Mouse (Mus musculus) forebrain, embryonic 14.5 days (tissue): ENCODE data around the gene Gm19668. TPM values are rescaled to one million over a fixed set of nuclear protein-coding genes. Genes with fewer than 3 reads are reported as not detected.
"Not testable (repeated sequence)": the region's sequence is repeated elsewhere in the genome, so short reads cannot be mapped to it uniquely, and the experiment has no call there.

Source experiments
- ATAC-seq: fragments of 200-750 bp; cut with Nextera tagmentation; 2 replicates; pipeline ENCODE4 v1.8.0; 2017; ENCODE audit warnings: mild to moderate bottlenecking, moderate library complexity
- DNase-seq: peaks from one replicate; pipeline ENCODE4 v3.0.0-alpha.2; 2015; ENCODE audit warnings: low spot score
- H3K27ac ChIP-seq: fragments of 300-500 bp; sonication (generic); 2 replicates; pipeline ENCODE4 v1.5.1; 2014; ENCODE audit warnings: low read depth, mild to moderate bottlenecking, control low read depth, low read length, moderate library complexity
- H3K27me3 ChIP-seq: fragments of 300-500 bp; sonication (generic); replicated peaks from 2 replicates; pipeline ENCODE4 v1.6.1; 2014; ENCODE audit warnings: low read length, control low read depth, mixed read lengths; ENCODE audit not compliant: control insufficient read depth, insufficient read depth
- H3K36me3 ChIP-seq: fragments of 300-500 bp; sonication (generic); 2 replicates; pipeline ENCODE4 v1.6.1; 2014; ENCODE audit warnings: low read length, control low read depth; ENCODE audit not compliant: control insufficient read depth, insufficient read depth
- H3K4me1 ChIP-seq: fragments of 300-500 bp; sonication (generic); 2 replicates; pipeline ENCODE4 v1.6.1; 2014; ENCODE audit warnings: antibody characterized with exemption, low read length, control low read depth; ENCODE audit not compliant: control insufficient read depth, insufficient read depth
- H3K4me2 ChIP-seq: fragments of 300-500 bp; sonication (generic); 2 replicates; pipeline ENCODE4 v1.6.1; 2014; ENCODE audit warnings: mild to moderate bottlenecking, control low read depth, low read length
- H3K4me3 ChIP-seq: fragments of 300-500 bp; sonication (generic); 2 replicates; pipeline ENCODE4 v1.5.1; 2014; ENCODE audit warnings: low read depth, low read length, control low read depth
- H3K9ac ChIP-seq: fragments of 300-500 bp; sonication (generic); 2 replicates; pipeline ENCODE4 v1.6.1; 2014; ENCODE audit warnings: mild to moderate bottlenecking, low read length, control low read depth, moderate library complexity
- H3K9me3 ChIP-seq: fragments of 300-500 bp; sonication (generic); replicated peaks from 2 replicates; pipeline ENCODE4 v1.6.1; 2016; ENCODE audit warnings: low read length, control low read depth, mixed read lengths; ENCODE audit not compliant: control insufficient read depth
- WGBS: fragments of 180-500 bp; shearing (Covaris S2); extraction: QIAGEN DNeasy Blood & Tissue Kit; methylation state at CpG from one replicate; pipeline ENCODE4 v1.1.7; 2014; 5-methylcytosine and 5-hydroxymethylcytosine counted together
- polyA plus RNA-seq: library from polyadenylated mRNA; unstranded; fragments of >200 nt; fragmentation: Nextera tagmentation; extraction: Ambion mirVana; gene quantifications from 2 replicates; pipeline ENCODE4 v1.2.1, GENCODE M21; 2014

Gm19668 gene
- polyA plus RNA-seq, 1 experiment from 2014 or later, result not detected

GRCm38 (mm10) chr10:77751254-77751653 lies 47.7 kb downstream of the Gm19668 start, which contains the start of gene Gm9736:
Gm9736 (minus strand) TSS chr10:77751354.
- H3K4me2 ChIP-seq, H3K36me3 ChIP-seq, H3K9me3 ChIP-seq, H3K27ac ChIP-seq, DNase-seq, H3K4me3 ChIP-seq, H3K27me3 ChIP-seq, H3K4me1 ChIP-seq, H3K9ac ChIP-seq, ATAC-seq: not testable (repeated sequence)
- WGBS, result 92% methylated on average over 1 of the region's 1 CpGs

GRCm38 (mm10) chr10:77750686-77751085 lies 48.2 kb downstream of the Gm19668 start:
- H3K27me3 ChIP-seq, H3K4me3 ChIP-seq, H3K9me3 ChIP-seq, ATAC-seq, H3K27ac ChIP-seq, H3K4me1 ChIP-seq, H3K36me3 ChIP-seq, DNase-seq, H3K9ac ChIP-seq, H3K4me2 ChIP-seq: not testable (repeated sequence)
- WGBS, result 47% methylated on average over 1 of the region's 1 CpGs

Other genes starting within 250 kb of the Gm19668 start
- gene Pttg1ip, start 217.4 kb downstream of the Gm19668 start, polyA plus RNA-seq, result 74.1 and 85.5 TPM in 2 replicates
- 277 and 308 TPM in 2 replicates for gene Sumo3, start 193.0 kb downstream of the Gm19668 start, polyA plus RNA-seq
- gene Gm49325, start 192.9 kb downstream of the Gm19668 start, polyA plus RNA-seq, result 1.7 and 16.2 TPM in 2 replicates
- 72.6 and 73.6 TPM in 2 replicates for gene Ube2g2, start 176.9 kb downstream of the Gm19668 start, polyA plus RNA-seq
- gene Tspear, start 112.6 kb downstream of the Gm19668 start, polyA plus RNA-seq, result 0.45 and 0.55 TPM in 2 replicates
- gene Gm19402, start 108.4 kb downstream of the Gm19668 start, polyA plus RNA-seq, result not detected in 2 replicates
- gene Gm9508, start 101.9 kb downstream of the Gm19668 start, polyA plus RNA-seq, result not detected in 2 replicates
- gene Gm10272, start 92.5 kb downstream of the Gm19668 start, polyA plus RNA-seq, result not detected in 2 replicates
- not detected in 2 replicates for gene Gm10024, start 87.7 kb downstream of the Gm19668 start, polyA plus RNA-seq
- not detected in 2 replicates for gene Gm10142, start 83.3 kb downstream of the Gm19668 start, polyA plus RNA-seq
- not detected in 2 replicates for gene Krtap12-1, start 78.5 kb downstream of the Gm19668 start, polyA plus RNA-seq
- gene Gm10100, start 72.6 kb downstream of the Gm19668 start, polyA plus RNA-seq, result not detected in 2 replicates
- gene Gm18596, start 56.5 kb downstream of the Gm19668 start, polyA plus RNA-seq, result not detected in 2 replicates
- gene Gm9736, start 47.8 kb downstream of the Gm19668 start, polyA plus RNA-seq, result not detected in 2 replicates
- not detected in 2 replicates for gene Gm3233, start 39.5 kb downstream of the Gm19668 start, polyA plus RNA-seq
- gene Gm3238, start 27.8 kb downstream of the Gm19668 start, polyA plus RNA-seq, result not detected in 2 replicates
- gene Gm7138, start 22.2 kb downstream of the Gm19668 start, polyA plus RNA-seq, result not detected in 2 replicates
- gene Gm3250, start 16.6 kb downstream of the Gm19668 start, polyA plus RNA-seq, result not detected in 2 replicates
- gene Gm7137, start 10.9 kb downstream of the Gm19668 start, polyA plus RNA-seq, result not detected in 2 replicates
- not detected in 2 replicates for gene Gm9639, start 4.1 kb downstream of the Gm19668 start, polyA plus RNA-seq
- gene Gm9507, start 12.7 kb upstream of the Gm19668 start, polyA plus RNA-seq, result not detected in 2 replicates
- gene Gm2696, start 15.5 kb upstream of the Gm19668 start, polyA plus RNA-seq, result not detected in 2 replicates
- gene Krtap10-4, start 28.0 kb upstream of the Gm19668 start, polyA plus RNA-seq, result not detected in 2 replicates
- gene Krtap10-10, start 36.8 kb upstream of the Gm19668 start, polyA plus RNA-seq, result not detected in 2 replicates
- gene Gm36176, start 47.7 kb upstream of the Gm19668 start, polyA plus RNA-seq, result not detected in 2 replicates
- not detected in 2 replicates for gene Gm10318, start 53.7 kb upstream of the Gm19668 start, polyA plus RNA-seq
- not detected in 2 replicates for gene Gm3285, start 62.8 kb upstream of the Gm19668 start, polyA plus RNA-seq
- gene Lrrc3, start 103.4 kb upstream of the Gm19668 start, polyA plus RNA-seq, result 6.4 and 8.4 TPM in 2 replicates
- 1.4 and 2.8 TPM in 2 replicates for gene Trpm2, start 171.4 kb upstream of the Gm19668 start, polyA plus RNA-seq
- gene 1810043G02Rik, start 179.4 kb upstream of the Gm19668 start, polyA plus RNA-seq, result 31.0 and 35.0 TPM in 2 replicates
- 77.0 and 91.6 TPM in 2 replicates for gene Pfkl, start 210.9 kb upstream of the Gm19668 start, polyA plus RNA-seq
- not detected in 2 replicates for gene Dnmt3l, start 242.8 kb upstream of the Gm19668 start, polyA plus RNA-seq
- gene Aire, start 244.5 kb upstream of the Gm19668 start, polyA plus RNA-seq, result 0.07 and 0.14 TPM in 2 replicates